Mouse (Mus musculus): Measurements from ENCODE around the gene Trio. TPM values are rescaled to one million over a fixed set of nuclear protein-coding genes. Genes with fewer than 3 reads are reported as not detected.

The Trio gene
- polyA plus RNA-seq, 1 experiment from 2014 or later: 8.8 TPM

- Histone ChIP-seq H3K36me3 (ENCODE audit: control insufficient read depth, insufficient read depth, low read length) (no peaks in the 10 kb centered on the region), H3K4me1 (replicated peaks; ENCODE audit: control insufficient read depth, insufficient read depth) (0 out of 2 replicates have a peak, but pooled peaks cover 2% of the 10 kb centered on the region), H3K9ac (ENCODE audit: low read length) (no peak overlapping the region), H3K9me3 (ENCODE audit: control insufficient read depth, low read length) (no peaks in the 10 kb centered on the region), H3K4me2 (replicated peaks; ENCODE audit: low read depth) (no peak overlapping the region), H3K27me3 (ENCODE audit: control insufficient read depth, insufficient read depth, low read length) (no peaks in the 10 kb centered on the region), H3K4me3 (ENCODE audit: low read depth, low read length) (no peak overlapping the region), H3K27ac (replicated peaks) (no peak overlapping the region)
- DNase-seq (ENCODE audit: low spot score) (no peak), ATAC-seq (ENCODE audit: low FRiP score, low TSS enrichment) (no peak)
- no peak for TF ChIP-seq EP300 (optimal IDR thresholded peaks at IDR 0.05)
- TF ChIP-seq CTCF (IDR thresholded peaks at IDR 0.05; ENCODE audit: low read depth): no peak
- WGBS: 61% methylated on average over 8 of the region's 8 CpGs
Measured at GRCm38 (mm10) chr15:27968183-27968582, 57.5 kb downstream of the Trio start.

GRCm38 (mm10) chr15:27967128-27967876 lies 58.3 kb downstream of the Trio start:
- DNase-seq (ENCODE audit: low spot score): peak; percentile 25
- H3K4me2 ChIP-seq (replicated peaks; ENCODE audit: low read depth): no peak overlapping the region
- no peaks in the 10 kb centered on the region for H3K27me3 ChIP-seq (ENCODE audit: control insufficient read depth, insufficient read depth, low read length)
- 0 out of 2 replicates have a peak, but pooled peaks have one; percentile 18 for ATAC-seq (ENCODE audit: low FRiP score, low TSS enrichment)
- 56% methylated on average over 14 of the region's 14 CpGs for WGBS
- TF ChIP-seq EP300 (optimal IDR thresholded peaks at IDR 0.05) (no peak), CTCF (IDR thresholded peaks at IDR 0.05; ENCODE audit: low read depth) (no peak)
- no peak overlapping the region for H3K27ac ChIP-seq (replicated peaks)
- H3K4me1 ChIP-seq (replicated peaks; ENCODE audit: control insufficient read depth, insufficient read depth): 0 out of 2 replicates have a peak, but pooled peaks cover 2% of the 10 kb centered on the region
- no peak overlapping the region for H3K9ac ChIP-seq (ENCODE audit: low read length)
- H3K36me3 ChIP-seq (ENCODE audit: control insufficient read depth, insufficient read depth, low read length): no peaks in the 10 kb centered on the region
- H3K4me3 ChIP-seq (ENCODE audit: low read depth, low read length): no peak overlapping the region
- H3K9me3 ChIP-seq (ENCODE audit: control insufficient read depth, low read length): no peaks in the 10 kb centered on the region

- no peaks in the 10 kb centered on the region for H3K36me3 ChIP-seq (ENCODE audit: control insufficient read depth, insufficient read depth, low read length)
- DNase-seq (ENCODE audit: low spot score) (no peak), ATAC-seq (ENCODE audit: low FRiP score, low TSS enrichment) (no peak)
- no peak for TF ChIP-seq EP300 (optimal IDR thresholded peaks at IDR 0.05)
- no peak for TF ChIP-seq CTCF (IDR thresholded peaks at IDR 0.05; ENCODE audit: low read depth)
- no peak overlapping the region for H3K27ac ChIP-seq (replicated peaks)
- H3K27me3 ChIP-seq (ENCODE audit: control insufficient read depth, insufficient read depth, low read length): no peaks in the 10 kb centered on the region
- H3K9me3 ChIP-seq (ENCODE audit: control insufficient read depth, low read length): no peaks in the 10 kb centered on the region
- no peak overlapping the region for H3K9ac ChIP-seq (ENCODE audit: low read length)
- no peak overlapping the region for H3K4me2 ChIP-seq (replicated peaks; ENCODE audit: low read depth)
- H3K4me1 ChIP-seq (replicated peaks; ENCODE audit: control insufficient read depth, insufficient read depth): peaks cover 8% of the 10 kb centered on the region
- H3K4me3 ChIP-seq (ENCODE audit: low read depth, low read length): no peak overlapping the region
- WGBS: 26% methylated on average over 6 of the region's 6 CpGs
Measured at GRCm38 (mm10) chr15:27964877-27965276, 60.8 kb downstream of the Trio start.

GRCm38 (mm10) chr15:27963506-27963905 lies 62.1 kb downstream of the Trio start:
- WGBS: 88% methylated on average over 2 of the region's 2 CpGs
- Histone ChIP-seq H3K9me3 (ENCODE audit: control insufficient read depth, low read length) (no peaks in the 10 kb centered on the region), H3K27me3 (ENCODE audit: control insufficient read depth, insufficient read depth, low read length) (no peaks in the 10 kb centered on the region), H3K27ac (replicated peaks) (no peak overlapping the region), H3K4me1 (replicated peaks; ENCODE audit: control insufficient read depth, insufficient read depth) (peaks cover 8% of the 10 kb centered on the region), H3K9ac (ENCODE audit: low read length) (no peak overlapping the region), H3K4me3 (ENCODE audit: low read depth, low read length) (no peak overlapping the region), H3K4me2 (replicated peaks; ENCODE audit: low read depth) (no peak overlapping the region), H3K36me3 (ENCODE audit: control insufficient read depth, insufficient read depth, low read length) (no peaks in the 10 kb centered on the region)
- DNase-seq (ENCODE audit: low spot score) (no peak), ATAC-seq (ENCODE audit: low FRiP score, low TSS enrichment) (no peak)
- no peak for TF ChIP-seq EP300 (optimal IDR thresholded peaks at IDR 0.05)
- no peak for TF ChIP-seq CTCF (IDR thresholded peaks at IDR 0.05; ENCODE audit: low read depth)

DNA sequence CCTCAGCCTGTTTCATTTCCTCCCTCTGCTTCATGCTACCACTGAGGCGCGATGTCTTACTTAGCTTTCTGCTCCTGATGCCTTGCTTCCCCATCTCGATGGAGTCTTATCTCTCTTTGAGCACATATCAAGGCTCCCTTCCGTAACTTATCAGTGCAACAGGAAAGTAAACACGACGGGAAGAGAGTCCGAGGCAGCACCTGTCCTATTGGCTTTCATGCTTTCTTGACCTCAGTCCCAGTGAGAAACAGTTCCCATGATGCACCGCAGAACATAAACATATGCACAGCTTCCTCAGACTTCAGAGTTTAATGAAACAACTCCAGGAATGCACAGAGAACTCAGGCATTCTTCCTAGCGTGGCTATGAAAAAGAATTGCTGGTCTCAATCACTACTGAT lies 65.0 kb downstream of the Trio start:
- Histone ChIP-seq H3K9me3 (ENCODE audit: control insufficient read depth, low read length) (no peaks in the 10 kb centered on the region), H3K4me3 (ENCODE audit: low read depth, low read length) (no peak overlapping the region), H3K36me3 (ENCODE audit: control insufficient read depth, insufficient read depth, low read length) (no peaks in the 10 kb centered on the region), H3K9ac (ENCODE audit: low read length) (no peak overlapping the region), H3K4me2 (replicated peaks; ENCODE audit: low read depth) (no peak overlapping the region; the same call in 1 of the 2 replicates), H3K27ac (replicated peaks) (no peak overlapping the region), H3K4me1 (replicated peaks; ENCODE audit: control insufficient read depth, insufficient read depth) (peaks cover 8% of the 10 kb centered on the region), H3K27me3 (ENCODE audit: control insufficient read depth, insufficient read depth, low read length) (no peaks in the 10 kb centered on the region)
- ATAC-seq (ENCODE audit: low FRiP score, low TSS enrichment): peak; percentile 56; the same call in 1 of the 2 replicates
- 28% methylated on average over 9 of the region's 9 CpGs for WGBS
- DNase-seq (ENCODE audit: low spot score): no peak
- TF ChIP-seq EP300 (optimal IDR thresholded peaks at IDR 0.05): no peak
- no peak for TF ChIP-seq CTCF (IDR thresholded peaks at IDR 0.05; ENCODE audit: low read depth)

DNA sequence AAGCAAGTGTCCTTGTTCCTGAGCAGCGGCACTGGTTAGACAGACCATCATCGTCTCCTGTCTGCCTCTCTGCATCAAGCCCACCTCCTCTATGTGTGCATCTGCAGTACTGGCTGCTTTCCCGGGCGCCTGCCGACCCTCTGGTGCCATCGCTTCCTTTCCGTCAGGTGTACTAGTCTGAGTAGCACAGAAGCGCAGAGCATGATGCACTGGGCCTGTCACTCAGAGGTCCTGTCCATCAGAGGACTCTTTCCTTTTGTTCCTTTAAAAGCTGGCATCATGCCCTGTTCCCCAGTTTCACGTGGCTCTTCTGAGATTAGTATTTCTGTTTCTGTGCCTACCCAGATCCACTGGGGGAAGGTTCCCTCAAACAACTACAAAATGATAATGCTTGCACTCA lies 67.8 kb downstream of the Trio start:
- Histone ChIP-seq H3K4me1 (replicated peaks; ENCODE audit: control insufficient read depth, insufficient read depth) (peaks cover 6% of the 10 kb centered on the region), H3K27me3 (ENCODE audit: control insufficient read depth, insufficient read depth, low read length) (no peaks in the 10 kb centered on the region), H3K4me3 (ENCODE audit: low read depth, low read length) (no peak overlapping the region), H3K9me3 (ENCODE audit: control insufficient read depth, low read length) (no peaks in the 10 kb centered on the region), H3K27ac (replicated peaks) (no peak overlapping the region), H3K36me3 (ENCODE audit: control insufficient read depth, insufficient read depth, low read length) (no peaks in the 10 kb centered on the region), H3K9ac (ENCODE audit: low read length) (no peak overlapping the region), H3K4me2 (replicated peaks; ENCODE audit: low read depth) (no peak overlapping the region)
- no peak for ATAC-seq (ENCODE audit: low FRiP score, low TSS enrichment)
- 74% methylated on average over 9 of the region's 9 CpGs for WGBS
- no peak for TF ChIP-seq EP300 (optimal IDR thresholded peaks at IDR 0.05)
- TF ChIP-seq CTCF (IDR thresholded peaks at IDR 0.05; ENCODE audit: low read depth): no peak
- DNase-seq (ENCODE audit: low spot score): no peak

Measured in stomach, postnatal 0 days (tissue).